Mouse (Mus musculus) kidney, postnatal 0 days (tissue): ENCODE results near the gene Gzmk. TPM values are rescaled to one million over a fixed set of nuclear protein-coding genes. Genes with fewer than 3 reads are reported as not detected.

Experiments used
- ATAC-seq: fragments of 200-750 bp; cut with Nextera tagmentation; replicated peaks from 2 replicates; pipeline ENCODE4 v1.8.0; 2017; ENCODE audit warnings: low read depth, moderate number of reproducible peaks, moderate TSS enrichment, moderate library complexity; ENCODE audit not compliant: low FRiP score
- DNase-seq: peaks from one replicate; pipeline ENCODE4 v3.0.0-alpha.2; 2016; ENCODE audit warnings: low spot score
- H3K27ac ChIP-seq: fragments of 300-500 bp; sonication (generic); 2 replicates; pipeline ENCODE4 v1.5.1; 2014; ENCODE audit warnings: mild to moderate bottlenecking
- H3K27me3 ChIP-seq: fragments of 300-500 bp; sonication (generic); 2 replicates; pipeline ENCODE4 v1.6.1; 2014; ENCODE audit warnings: low read length, mixed read lengths; ENCODE audit not compliant: insufficient read depth
- H3K36me3 ChIP-seq: fragments of 300-500 bp; sonication (generic); 2 replicates; pipeline ENCODE4 v1.6.1; 2014; ENCODE audit warnings: low read length, mixed read lengths; ENCODE audit not compliant: insufficient read depth
- H3K4me1 ChIP-seq: fragments of 300-500 bp; sonication (generic); replicated peaks from 2 replicates; pipeline ENCODE4 v1.6.1; 2014; ENCODE audit warnings: antibody characterized with exemption, low read length, mixed read lengths; ENCODE audit not compliant: insufficient read depth
- H3K4me2 ChIP-seq: fragments of 300-500 bp; sonication (generic); 2 replicates; pipeline ENCODE4 v1.6.1; 2014; ENCODE audit warnings: mild to moderate bottlenecking, low read length, moderate library complexity, mixed read lengths
- H3K4me3 ChIP-seq: fragments of 300-500 bp; sonication (generic); replicated peaks from 2 replicates; pipeline ENCODE4 v1.5.1; 2014; ENCODE audit warnings: low read depth, low read length
- H3K9ac ChIP-seq: fragments of 300-500 bp; sonication (generic); 2 replicates; pipeline ENCODE4 v1.6.1; 2014; ENCODE audit warnings: low read depth, low read length
- H3K9me3 ChIP-seq: fragments of 300-500 bp; sonication (generic); replicated peaks from 2 replicates; pipeline ENCODE4 v1.6.1; 2016; ENCODE audit warnings: low read length, inconsistent platforms, mixed read lengths
- CTCF ChIP-seq: IDR thresholded peaks from 2 replicates; pipeline ENCODE4 v1.5.1; 2016; ENCODE audit warnings: antibody characterized with exemption, low read depth, mild to moderate bottlenecking, moderate library complexity
- WGBS: fragments of 180-500 bp; shearing (Covaris S2); extraction: QIAGEN DNeasy Blood & Tissue Kit; methylation state at CpG from one replicate; pipeline ENCODE4 v1.1.7; 2014; 5-methylcytosine and 5-hydroxymethylcytosine counted together
- polyA plus RNA-seq: library from polyadenylated mRNA; unstranded; fragments of >200 nt; fragmentation: Nextera tagmentation; extraction: Ambion mirVana; gene quantifications from 2 replicates; pipeline ENCODE4 v1.2.1, GENCODE M21; 2015

Gene Gzmk
- polyA plus RNA-seq, 1 experiment from 2014 or later: not detected

DNA sequence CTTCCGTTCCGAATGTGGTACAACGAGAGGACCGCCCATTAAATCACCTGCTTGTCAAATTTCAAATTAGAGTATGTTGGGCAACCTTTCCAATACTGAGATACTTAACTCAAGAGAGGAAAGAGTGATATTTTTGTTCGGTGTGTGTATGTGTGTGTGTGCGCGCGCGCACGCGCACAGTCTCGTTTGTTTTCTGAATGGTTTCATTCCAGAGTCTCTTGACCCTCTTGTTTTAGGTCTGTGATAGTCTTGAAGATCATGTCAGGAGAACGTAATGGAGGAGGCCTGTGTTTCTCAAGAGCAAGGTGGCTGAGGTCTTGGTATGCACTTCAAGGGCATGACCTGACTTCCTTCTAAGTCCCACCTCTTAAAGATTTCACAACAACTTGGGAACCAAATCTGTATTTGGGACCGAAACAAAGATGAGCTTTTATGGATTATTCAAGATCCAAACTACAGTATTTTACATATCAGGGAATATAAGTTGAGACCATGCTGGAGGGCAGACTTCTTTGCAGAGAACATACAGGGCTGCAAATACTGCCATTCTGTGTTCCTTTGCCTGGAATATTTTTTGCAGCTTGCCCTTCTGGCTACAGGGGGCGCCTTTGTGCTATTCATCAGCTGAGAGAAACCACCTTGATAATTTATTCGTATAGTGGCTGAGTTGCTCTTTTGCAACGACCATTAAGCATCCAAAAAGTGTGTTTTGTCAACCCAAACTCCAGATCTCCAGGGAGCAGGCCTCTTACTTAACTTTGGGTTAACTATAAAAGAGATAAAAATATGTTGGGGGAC is 2.2 kb upstream of the Gzmk start:
- Histone ChIP-seq H3K9ac (no peak overlapping the region), H3K9me3 (no peaks in the 10 kb centered on the region), H3K36me3 (no peaks in the 10 kb centered on the region), H3K4me2 (no peak overlapping the region), H3K27me3 (no peaks in the 10 kb centered on the region), H3K4me1 (no peaks in the 10 kb centered on the region), H3K4me3 (no peak overlapping the region), H3K27ac (no peak overlapping the region)
- ATAC-seq: no peak
- peak; percentile 37; the same call in 1 of the 2 replicates for TF ChIP-seq CTCF
- 84% methylated on average over 17 of the region's 17 CpGs for WGBS
- DNase-seq: no peak

DNA sequence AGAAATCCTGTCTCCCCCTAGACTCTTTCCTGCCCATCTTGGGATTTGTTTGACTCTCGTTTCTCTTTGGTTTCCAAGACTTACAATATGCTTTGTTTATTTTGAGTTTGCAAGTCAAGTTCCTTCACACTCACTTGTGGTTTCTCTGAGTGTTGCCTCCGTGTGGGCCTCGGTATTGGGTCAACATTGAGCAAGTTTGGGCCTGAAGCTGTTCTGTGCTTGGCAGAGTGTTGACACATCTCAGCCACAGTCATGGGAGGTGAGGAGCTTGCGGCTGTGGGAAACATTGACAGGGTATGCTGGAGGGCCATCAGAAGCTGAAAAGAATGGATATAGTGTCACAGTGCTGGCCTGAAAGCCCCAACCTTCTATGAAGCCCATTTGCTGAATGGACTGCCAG is 1.4 kb upstream of the Gzmk start:
- H3K36me3 ChIP-seq: no peaks in the 10 kb centered on the region
- TF ChIP-seq CTCF: no peak
- H3K9me3 ChIP-seq: no peaks in the 10 kb centered on the region
- no peak overlapping the region for H3K9ac ChIP-seq
- DNase-seq: no peak
- no peaks in the 10 kb centered on the region for H3K27me3 ChIP-seq
- no peak overlapping the region for H3K4me2 ChIP-seq
- WGBS: 85% methylated on average over 4 of the region's 4 CpGs
- H3K27ac ChIP-seq: no peak overlapping the region
- no peak for ATAC-seq
- no peaks in the 10 kb centered on the region for H3K4me1 ChIP-seq
- no peak overlapping the region for H3K4me3 ChIP-seq

DNA sequence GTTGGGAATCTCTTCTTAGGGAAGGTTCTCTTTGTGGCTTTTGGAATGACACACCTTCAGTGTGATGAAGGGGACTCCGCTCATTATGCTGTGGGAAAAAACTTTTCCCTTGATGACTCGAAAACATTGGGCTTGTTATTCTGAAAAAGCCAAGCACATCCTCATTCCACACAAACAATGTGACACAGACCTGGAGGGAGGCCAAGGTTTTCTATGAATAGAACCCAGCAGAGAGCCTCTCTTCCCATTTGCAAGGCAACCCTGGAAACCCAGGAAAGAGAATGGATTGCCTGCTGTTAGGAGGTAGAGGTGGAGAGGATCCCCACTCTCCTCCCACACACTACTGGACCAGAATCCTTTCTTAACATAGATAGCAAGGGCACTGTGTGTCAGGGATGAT is 1.6 kb downstream of the Gzmk start:
- Histone ChIP-seq H3K4me3 (no peak overlapping the region), H3K9ac (no peak overlapping the region), H3K4me2 (peak overlapping the region; percentile 39; the same call in 1 of the 2 replicates), H3K9me3 (no peaks in the 10 kb centered on the region), H3K27me3 (no peaks in the 10 kb centered on the region), H3K36me3 (no peaks in the 10 kb centered on the region), H3K4me1 (no peaks in the 10 kb centered on the region), H3K27ac (no peak overlapping the region)
- DNase-seq (peak; percentile 75), ATAC-seq (no peak)
- TF ChIP-seq CTCF: no peak
- WGBS: 42% methylated on average over 2 of the region's 2 CpGs

DNA sequence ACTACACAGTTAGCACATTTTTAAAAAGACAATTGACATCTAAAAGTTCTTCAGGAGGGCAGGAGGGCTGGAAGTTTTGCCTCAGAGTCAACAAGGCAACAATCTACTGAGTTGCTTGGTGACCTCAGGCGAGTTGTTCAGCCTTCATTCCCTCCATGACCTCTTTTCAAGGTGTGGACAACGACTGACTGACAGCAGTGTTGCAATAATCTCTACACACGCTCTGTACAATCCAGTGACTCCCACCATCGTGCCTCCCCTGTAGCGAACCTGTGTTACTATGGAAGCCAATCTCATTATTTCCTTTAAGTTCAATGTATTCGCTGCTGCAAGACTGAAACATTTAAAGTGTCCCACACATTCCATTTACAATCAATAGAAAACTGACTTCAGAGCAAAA is 3.9 kb downstream of the Gzmk start:
- Histone ChIP-seq H3K4me2 (no peak overlapping the region), H3K4me3 (no peak overlapping the region), H3K27ac (no peak overlapping the region), H3K4me1 (no peaks in the 10 kb centered on the region), H3K9ac (no peak overlapping the region), H3K36me3 (no peaks in the 10 kb centered on the region), H3K9me3 (no peaks in the 10 kb centered on the region), H3K27me3 (no peaks in the 10 kb centered on the region)
- TF ChIP-seq CTCF: no peak
- 68% methylated on average over 6 of the region's 6 CpGs for WGBS
- ATAC-seq: no peak
- no peak for DNase-seq

DNA sequence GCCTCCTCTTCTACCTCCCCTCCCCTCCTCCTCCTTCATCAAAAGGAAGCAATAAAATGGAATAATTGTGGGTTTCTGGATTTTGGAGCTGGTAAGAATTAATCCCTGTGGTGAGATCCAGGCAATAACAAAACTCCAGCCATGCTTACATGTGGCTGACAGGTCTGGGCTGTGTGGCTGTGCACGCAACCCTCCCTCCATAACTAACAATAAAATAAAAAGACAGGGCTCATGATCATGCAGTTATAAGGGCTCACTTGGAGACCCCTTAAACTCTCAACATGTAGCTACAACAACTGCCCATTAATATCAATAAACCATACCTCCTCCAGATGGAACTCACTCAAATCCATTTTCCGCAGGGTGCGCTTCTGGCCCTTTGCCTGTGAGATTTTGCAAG is 11.8 kb downstream of the Gzmk start:
- Histone ChIP-seq H3K27me3 (0 out of 2 replicates have a peak, but pooled peaks cover 4% of the 10 kb centered on the region), H3K4me3 (no peak overlapping the region), H3K4me2 (no peak overlapping the region), H3K36me3 (no peaks in the 10 kb centered on the region), H3K27ac (no peak overlapping the region), H3K9ac (no peak overlapping the region), H3K9me3 (no peaks in the 10 kb centered on the region), H3K4me1 (no peaks in the 10 kb centered on the region)
- TF ChIP-seq CTCF: no peak
- DNase-seq: no peak
- 95% methylated on average over 3 of the region's 3 CpGs for WGBS
- ATAC-seq: no peak

DNA sequence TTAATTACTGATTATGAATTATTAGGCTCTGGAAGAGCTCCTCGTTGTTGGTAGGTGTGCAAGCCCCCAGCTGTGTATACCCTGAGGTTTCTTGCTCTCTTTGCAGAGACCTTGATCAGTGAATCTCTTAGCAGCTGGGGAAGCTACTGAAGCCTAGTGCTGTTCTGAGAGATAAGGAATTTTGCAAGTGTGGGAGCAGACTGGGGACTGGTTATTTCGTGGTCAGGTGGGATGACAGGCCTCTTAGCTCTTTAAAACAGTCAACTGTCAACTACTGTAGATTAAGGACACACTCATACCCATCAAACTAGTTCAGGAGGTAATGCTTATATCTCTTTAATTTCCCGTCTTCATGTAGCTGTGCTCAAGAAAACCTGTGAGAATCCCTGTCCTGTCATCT is 13.3 kb downstream of the Gzmk start:
- Histone ChIP-seq H3K4me2 (no peak overlapping the region), H3K4me1 (no peaks in the 10 kb centered on the region), H3K9me3 (no peaks in the 10 kb centered on the region), H3K27ac (no peak overlapping the region), H3K4me3 (no peak overlapping the region), H3K27me3 (0 out of 2 replicates have a peak, but pooled peaks cover 4% of the 10 kb centered on the region), H3K36me3 (no peaks in the 10 kb centered on the region), H3K9ac (no peak overlapping the region)
- DNase-seq (no peak), ATAC-seq (no peak)
- WGBS: 71% methylated on average over 3 of the region's 3 CpGs
- TF ChIP-seq CTCF: no peak
